Mouse (Mus musculus): ENCODE measurements at regions not wholly inside any gene's neighbourhood (a gene's known extent, or its start where the extent isn't known, plus 50 kb on each side); places are given as distances from the start of the nearest gene placed in this dataset.
"Not testable (repeated sequence)": the region's sequence is repeated elsewhere in the genome, so short reads cannot be mapped to it uniquely, and the experiment has no call there.

DNA sequence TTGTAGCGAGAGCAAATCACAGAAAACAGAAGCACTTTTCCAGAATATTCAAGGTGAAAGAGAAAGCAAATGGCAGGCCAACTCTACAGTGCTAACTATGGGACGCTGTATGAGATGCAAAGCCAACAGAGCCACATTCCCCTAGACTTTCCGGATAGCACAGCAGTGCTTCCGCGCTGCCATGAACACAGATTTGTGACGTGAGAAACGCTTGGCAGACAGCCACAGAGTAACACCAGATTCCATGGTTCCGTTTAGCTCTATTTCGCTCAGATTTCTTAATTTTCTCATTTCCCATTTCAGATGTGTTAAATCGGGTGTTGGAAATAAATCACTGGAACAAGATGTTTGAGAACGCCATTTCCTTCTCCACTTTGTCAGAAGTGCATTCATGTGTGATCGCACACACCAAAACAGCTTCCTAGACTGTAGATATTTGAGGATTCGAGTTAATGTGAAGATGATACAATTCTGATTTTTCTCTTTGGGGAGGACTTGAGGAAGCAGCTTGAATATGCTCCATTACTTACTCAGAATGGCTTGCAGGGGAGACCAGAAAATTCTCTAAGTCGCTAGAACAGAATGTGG is 424.8 kb upstream of the Nrsn1 start:
- no peak for DNase-seq

DNA sequence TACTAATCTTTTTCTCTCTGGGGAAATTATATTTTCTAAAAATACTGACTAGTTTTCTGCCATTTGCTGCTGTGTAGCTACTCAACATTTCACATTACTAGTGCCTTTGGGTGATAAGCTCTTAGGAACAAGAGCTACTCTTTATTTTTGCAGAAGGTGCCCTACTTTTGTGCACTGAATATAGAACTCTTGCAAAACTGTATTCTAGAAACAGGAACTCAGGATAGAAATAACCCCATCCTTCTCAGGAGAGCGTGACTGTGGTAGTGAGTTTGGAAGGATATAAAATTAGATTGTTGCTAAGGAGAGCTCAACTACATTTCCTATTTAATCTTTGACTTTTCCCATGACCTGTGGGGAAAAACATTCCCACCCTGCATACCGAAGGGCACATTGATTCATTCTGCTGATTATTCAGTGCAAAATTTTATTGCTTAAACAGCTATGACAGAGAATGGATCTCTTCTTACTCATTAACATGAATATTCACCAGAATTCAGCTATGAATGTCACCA is 408.0 kb upstream of the Nrsn1 start:
- DNase-seq: no peak

DNA sequence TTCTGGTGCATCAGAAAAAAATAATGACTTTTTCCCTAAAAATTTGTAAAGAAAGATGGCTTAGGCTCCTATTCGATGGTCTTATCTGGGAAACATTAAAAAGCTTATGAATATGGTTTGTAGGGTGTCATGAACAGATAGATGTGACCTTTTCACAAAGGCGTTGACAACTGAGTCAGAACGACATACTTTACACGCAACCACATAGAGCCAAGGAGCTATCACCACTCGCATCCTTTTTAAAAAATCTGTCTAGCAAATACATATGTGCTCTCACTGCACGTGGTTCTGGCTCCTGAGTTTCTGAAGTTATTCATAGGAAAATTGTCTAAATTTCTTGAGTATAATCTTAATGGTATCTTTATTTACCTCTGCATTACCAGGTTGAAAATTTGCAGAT is 404.9 kb upstream of the Nrsn1 start:
- DNase-seq: no peak

DNA sequence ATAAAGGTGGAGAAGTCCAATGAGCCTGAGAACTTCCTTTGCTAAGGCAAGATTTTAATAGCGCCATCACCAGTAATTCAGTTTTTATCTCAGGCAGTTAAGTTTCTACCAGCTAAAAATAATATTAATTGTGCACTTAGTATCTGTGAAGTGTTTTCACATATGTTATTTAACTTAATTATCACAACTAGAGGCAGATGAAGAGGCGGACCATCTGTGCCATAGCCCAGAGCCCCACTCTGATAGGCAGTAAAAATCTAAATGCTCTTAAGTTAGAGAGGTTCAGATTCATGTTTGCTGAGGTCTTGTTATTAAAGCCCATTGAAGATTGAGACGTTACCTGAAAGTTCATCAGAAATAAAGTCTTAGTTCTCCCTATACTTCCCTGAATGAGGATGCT is 395.7 kb upstream of the Nrsn1 start:
- DNase-seq: no peak

DNA sequence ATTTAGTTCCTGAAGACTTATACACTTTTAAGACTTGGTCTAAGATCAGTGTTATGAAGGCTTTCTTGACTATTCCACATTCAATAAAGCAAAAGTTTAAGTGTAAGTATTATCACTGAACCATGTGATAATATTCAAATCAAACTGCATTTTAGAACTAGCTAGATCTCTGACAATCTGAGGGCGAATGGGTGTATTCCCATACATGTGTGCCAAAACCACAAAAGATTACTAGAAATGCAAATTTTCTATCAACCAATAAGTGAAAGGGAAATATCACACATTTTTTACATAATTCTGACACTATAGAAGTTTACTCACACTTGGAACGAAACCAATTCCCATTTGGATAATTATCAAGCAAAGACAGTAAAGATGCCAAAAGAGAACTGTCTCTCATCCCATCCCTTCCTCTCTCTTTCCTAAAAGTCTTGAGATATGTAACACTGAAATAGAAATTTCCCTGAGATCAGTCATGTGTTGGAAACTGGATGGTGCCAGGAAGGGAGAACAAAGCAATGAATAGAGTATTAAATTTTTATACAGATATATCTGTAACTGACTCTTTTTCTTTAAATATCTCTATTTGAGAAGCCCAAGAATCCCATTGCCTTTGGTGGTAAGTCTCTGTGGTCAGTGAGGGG is 394.8 kb upstream of the Nrsn1 start:
- no peak for DNase-seq

DNA sequence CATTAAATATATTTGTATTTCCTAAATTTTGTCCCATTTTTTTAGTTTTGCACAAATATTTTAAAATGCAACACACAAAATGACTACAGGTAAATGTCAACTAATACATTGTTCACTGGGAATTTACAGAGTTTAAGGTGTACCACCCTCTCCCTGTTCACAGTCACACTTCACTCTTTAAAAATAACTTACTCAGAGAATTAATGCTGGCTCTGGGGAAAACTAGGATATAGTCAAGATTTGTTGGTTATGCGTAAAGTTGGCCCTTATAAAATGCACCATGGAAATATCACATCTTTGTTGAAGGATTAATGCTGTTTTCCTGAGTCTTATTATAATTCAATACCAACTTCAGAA is 378.1 kb upstream of the Nrsn1 start:
- no peak for DNase-seq

DNA sequence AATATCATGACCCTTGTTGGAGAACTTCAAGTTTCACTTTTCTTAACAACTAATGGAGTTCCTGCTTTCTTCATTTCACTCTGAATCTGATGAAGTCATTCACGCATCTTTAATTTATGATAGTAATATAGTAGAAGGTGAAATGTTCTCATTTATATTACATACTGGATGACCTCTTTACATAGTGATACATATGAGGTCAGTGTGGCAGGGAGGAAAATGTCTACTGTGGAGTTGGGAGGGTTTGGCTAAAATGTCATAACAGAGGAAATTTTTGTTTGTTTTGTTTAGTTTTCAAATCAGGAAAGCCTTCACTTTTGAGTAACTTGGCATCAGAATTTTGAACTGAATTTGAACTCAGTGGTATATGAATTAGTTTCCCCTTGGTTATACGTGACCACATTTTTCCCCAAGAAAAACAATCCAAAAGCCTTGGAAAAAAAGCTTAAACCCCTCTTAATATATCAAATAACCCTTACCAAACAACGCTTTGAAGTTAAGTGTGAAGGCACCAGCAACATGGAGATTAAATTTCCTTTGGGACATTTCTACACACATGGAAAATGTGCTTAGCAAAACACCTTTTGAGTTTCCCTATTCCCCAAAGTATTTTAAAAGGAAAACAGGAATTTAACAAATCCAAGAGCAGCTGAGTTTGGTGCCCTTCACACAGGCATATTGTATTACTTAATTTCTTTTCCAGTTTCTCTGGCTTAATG is 377.6 kb upstream of the Nrsn1 start:
- DNase-seq: no peak

DNA sequence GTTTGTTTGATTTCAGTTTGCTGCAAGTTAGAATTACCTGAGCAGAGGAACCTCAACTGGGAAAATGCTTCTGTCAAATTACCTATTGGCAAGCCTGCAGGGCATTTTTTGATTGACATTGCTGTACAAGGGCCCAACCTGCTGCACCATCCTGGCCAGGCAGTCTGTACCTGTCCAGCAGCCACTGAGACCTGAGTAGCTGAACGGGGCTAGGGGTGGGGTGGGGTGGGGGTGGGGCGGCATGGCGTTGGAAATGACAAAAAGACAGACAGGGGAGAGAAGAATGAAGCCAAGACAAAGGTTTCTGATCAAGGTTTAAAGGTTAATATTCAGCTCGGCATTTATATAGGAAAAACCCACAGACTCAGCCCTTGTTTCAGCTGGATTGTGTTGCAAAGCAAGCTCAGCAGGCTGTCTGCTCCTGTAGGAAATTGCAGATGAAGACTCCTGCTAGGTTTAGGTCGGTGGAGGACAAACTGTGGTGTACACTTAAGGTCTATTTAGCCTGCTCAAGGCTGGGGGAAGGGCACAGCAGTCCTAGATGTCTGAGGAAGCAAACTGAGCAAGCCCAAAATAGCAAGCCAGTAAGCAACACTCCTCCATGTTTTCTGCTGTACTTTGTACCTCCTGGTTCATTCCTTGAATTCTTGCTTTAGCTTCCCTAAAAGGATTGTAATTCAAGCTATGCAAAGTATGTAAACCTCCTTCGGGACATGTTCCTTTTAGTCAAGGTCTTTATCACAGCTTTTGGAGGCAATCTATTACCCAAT is 369.4 kb upstream of the Nrsn1 start:
- DNase-seq: no peak

DNA sequence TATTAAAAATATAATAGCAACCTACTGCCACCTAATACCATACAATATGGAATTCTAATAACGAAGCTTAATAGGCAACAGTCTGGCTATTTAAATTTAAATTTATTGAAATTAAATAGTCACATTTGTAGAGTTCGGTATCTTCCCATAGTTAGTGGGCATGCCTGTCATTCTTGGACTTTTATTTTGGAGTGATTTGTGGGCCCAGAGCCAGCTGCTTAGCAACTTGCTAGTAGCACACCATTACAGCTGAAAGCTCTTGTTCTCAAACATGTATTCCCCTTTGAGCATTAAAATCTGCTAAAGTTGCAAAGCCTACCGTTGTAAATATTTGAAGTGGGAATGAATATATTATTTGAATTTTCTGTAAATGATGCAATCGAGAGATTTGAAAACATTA is 359.2 kb upstream of the Nrsn1 start:
- no peak for DNase-seq

DNA sequence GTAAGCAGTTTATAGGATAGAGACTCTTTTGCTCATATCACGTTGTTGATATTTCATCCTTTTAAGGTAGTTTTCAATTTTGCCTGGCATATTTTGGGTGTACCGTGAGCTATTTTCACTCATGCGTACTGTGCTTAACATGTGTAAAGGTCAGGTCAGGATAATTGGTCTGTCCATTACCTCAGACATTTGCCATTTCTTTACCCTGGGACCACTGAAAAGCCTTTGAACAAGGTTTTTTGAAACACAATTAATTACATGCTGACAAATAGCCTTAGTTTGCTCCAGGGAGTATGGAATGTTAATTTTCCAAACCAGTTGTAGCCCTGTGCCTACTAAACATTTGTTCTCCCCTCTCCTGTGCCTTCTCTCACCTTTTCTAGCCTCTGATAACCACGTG is 347.3 kb upstream of the Nrsn1 start:
- no peak for DNase-seq

DNA sequence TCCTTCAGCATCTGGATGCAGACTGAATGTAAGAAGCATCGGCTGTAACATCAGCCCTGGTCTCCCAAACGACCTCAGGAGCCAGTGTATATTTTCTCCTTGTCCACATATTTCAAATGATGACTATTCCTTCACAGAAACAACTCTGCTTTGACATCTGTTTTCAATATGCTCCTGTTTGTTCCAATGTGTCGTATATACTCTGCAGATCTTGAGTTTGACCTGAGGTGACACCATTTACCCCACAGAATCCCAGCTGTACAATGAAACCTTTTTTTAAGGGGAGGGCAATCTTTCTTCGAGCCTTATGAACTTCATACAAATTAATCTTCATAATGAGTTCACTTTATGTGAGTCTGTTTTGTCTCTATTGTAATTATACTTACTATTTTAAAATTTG is 341.7 kb upstream of the Nrsn1 start:
- DNase-seq: no peak

DNA sequence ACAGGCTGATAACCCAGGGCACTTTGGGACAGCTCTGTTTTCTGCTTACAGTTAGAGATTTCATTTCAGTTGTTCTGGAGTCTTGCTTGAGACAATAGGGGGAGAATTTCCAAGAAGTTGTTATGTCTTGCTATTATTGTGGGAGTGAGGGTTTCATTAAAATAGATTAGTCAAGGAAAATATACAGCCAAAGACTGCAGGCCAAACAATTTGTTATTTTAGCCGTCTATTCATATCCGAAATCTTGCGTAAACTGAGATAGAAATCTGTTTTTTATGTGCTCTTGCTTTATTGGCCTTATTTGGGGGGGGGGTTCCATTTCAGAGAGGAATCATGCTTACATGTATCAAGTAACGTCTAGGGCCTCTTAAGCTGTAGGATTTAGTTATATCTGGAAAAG is 339.3 kb upstream of the Nrsn1 start:
- DNase-seq: no peak

DNA sequence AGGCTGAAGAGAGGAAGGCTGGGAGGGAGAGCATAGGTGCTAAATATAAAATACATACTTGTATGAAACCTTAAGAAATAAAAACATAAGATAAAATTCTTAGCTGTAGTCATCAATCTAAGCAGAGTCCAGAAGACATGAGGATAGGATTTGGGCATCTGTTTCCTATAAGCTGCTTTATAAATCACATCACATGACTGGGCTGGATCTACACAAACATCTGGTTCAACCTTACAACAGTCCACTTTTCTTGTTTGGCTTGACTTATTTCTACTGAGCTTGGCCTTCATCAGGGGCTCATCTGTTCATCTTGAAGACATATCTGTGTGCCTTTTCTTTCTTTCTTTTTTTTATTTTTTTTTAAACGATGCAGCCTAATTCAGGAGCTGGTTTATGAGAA is 338.9 kb upstream of the Nrsn1 start:
- no peak for DNase-seq

DNA sequence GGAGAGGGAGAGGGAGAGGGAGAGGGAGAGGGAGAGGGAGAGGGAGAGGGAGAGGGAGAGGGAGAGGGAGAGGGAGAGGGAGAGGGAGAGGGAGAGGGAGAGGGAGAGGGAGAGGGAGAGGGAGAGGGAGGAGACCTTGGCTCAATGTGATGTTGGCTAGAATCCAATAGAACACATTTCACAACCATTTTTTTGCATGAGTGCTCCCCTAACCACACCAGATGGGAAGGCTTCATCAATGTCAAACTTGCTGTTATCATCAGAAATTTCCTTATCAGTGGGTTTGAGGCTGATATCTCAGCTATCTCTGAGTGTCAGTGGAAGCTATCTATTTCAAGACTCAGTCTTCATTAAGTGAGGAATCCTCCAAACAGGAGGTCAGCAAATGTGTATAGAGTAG is 331.0 kb upstream of the Nrsn1 start:
- not testable (repeated sequence) for DNase-seq

DNA sequence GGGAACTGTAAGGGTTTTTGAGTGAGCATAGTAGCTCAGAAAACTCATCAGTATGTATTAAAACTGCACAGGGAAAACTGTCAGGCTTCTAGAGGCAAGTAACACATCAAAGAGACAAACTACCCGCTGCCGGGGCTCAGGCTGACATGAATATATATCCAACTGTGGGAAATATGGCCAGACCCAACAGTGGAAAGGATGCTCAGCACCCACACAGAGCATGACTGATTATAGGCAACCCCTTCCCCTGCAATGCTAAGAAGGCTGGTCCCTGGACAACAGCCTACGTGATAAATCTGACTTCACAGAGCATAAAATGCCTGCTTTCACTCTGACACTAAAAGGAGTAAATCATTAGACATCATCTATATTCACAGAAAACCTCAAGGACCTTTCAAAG is 324.3 kb upstream of the Nrsn1 start:
- DNase-seq: no peak

DNA sequence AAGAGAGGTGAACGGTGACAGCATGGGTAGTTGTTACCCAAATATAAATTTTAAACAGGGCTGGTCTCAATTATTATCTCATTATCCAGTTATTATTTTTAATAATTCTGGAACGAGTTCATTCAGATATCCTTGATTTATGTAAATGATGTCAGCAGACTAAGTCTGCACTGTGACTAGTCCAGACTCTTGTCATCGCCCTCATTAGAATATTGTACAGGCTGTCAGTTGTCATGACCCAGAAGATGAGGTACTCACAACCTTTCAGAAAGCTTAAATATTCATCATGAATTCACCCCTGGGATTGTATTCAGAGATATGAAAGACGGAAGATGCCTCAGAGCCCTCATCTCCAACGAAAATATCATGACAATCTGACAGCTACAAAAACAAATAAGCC is 300.3 kb upstream of the Nrsn1 start:
- no peak for DNase-seq

DNA sequence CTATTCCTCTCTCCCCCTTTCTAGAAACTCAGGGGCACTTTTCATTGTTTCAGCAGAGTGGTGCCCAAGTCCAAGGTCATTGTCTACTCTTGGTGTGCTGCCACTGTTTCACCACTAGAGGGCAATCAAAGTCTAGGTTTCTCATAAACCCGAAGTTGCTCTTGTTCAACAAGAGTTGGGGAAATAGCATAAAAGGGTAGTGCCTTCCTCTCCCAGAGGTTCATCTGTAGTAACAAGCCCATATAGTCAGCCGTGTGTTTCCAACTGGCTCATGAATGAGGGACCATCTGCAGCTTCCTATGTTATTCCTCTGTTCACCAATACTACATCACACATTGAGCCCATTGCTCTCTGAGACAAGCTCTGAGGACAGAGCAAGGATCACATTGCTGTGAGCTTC is 292.4 kb upstream of the Nrsn1 start:
- peak; percentile 8 for DNase-seq

DNA sequence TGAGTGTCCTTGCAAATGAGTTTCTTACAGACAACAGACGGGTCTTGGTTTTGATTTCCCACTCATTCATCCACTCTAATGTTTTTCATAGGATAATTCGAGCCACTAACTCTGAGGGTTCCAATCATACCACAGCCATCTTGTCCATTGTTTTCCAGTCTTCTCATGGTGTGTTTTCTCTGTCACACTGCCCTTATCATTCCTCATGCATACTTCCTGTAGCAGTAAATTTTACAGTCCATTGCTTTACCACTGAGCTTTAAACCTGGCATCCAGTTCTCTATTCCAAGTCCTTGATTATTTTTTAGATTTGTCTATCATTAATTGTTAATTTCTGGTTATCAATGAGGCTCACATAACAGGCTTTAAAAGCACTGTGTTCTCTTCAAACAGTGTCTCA is 290.0 kb upstream of the Nrsn1 start:
- no peak for DNase-seq

DNA sequence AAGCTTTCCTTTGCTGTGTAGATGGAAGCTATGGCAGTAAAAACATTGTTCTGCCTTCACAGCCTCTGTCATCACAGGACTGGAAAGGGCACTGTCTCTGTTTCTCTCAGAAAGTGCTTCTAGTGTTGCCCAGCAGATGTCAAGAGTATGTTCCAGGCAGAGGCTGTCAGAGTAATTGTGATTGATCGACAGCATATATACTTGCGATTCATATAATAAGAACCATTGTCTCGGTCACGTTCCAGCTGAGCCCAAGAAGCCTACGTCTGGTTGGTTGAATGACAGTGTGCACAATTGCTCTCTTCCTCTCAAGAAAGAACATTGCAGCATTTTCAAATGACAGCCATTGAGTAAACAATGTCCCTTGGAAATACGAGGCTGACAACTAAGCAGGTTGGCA is 284.7 kb upstream of the Nrsn1 start:
- DNase-seq: no peak

DNA sequence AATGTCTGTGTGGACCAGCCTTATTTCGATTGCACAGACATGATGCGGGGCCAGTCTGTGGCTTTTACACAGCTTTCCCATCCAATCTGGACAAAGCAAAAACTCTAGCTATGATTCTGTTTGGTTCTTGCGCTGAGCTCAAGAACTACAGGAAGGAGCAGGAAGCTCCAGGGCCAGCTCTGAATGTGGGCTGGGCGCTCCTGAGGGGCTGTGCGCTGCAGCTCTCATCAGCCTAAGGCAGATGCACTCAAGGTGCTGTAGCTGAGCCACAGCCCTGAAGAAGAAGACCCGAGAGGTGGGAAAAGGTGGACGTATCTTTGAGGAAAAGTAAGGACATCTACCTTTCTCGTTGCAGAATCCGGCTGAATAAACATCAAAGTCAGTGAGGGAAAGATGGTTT is 278.2 kb upstream of the Nrsn1 start:
- no peak for DNase-seq

DNA sequence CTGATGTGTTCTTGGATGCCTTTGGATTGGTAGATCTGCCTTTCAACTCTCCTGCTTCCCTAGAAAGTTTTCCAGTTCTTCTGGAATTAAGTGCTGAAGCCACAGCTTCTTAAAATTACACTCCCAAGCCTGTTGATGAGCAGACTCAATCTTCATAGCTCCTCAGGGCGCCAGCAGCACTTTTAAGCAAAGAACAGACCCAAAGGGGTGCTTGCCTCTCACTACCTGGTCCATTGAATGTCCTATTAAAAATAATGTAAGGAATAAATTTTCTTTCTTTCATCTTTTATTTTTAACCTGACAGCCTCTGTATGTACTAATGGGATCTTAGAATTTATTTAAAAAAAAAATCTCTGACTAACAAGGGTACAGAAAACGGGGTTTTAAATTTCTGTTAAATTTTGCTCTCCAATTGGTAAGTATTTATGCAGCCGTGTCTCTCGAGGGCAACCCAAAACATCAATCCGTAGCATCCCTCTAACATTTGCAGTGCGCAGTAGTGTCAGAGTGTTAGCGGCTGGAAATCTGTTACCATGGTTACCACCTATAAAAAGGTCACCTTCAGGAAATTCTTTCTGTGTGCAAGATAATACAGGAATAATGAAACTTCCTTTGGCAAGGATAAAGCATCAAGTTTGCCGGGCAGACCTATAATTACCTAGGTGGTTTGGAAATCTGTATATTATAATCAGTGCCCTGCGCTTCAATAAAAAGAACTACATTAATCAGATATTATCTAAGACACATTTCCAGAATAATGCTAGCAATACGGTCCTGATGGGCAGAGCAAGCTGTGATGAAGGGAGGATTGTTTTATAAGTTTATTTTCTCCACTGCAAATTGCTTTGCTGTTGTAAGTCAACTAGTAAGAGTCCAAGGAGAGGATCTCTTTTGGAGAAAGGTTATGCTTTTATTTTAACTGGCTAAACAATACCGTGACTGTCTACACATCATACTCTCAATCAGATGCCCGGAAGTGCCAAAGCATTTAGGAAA is 277.1 kb upstream of the Nrsn1 start:
- no peak for DNase-seq

DNA sequence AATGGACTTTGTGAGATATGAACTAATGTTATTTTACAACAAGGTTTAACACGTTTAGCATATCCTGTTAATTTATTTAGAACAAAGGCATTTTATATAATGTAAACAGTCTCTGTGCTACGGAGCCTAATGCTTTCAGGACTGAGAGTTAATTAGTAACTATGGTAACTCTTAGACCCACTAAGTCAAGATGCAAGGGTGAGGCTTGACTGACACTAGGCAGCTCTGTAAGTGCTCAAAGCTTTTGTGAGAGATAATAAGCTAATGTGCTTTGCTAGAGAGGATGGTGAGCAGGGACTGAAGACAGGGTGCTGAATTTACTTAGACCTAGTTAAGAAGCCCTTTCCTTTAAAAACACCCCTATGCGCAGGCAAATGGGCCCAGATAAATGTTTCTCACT is 253.8 kb upstream of the Nrsn1 start:
- DNase-seq: no peak

DNA sequence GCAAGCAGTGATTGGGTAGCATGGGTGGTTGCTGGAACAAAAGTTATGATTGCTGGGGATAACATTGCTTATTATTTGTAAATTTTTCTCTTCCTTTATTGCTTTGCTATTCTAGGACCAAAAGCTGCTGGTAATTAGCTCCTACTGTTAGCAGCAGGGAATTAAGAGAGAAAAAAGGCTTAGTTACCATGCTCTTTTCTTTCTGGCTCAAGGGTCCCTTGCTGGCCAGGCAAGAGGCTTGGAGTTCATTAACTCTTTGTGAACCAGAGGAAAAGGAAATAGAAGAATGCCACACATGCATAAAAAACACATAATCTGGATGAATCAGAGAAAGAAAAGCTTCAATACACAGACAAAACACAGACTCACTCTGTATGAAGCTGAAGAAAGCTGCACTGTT is 237.1 kb upstream of the Nrsn1 start:
- no peak for DNase-seq
